Mouse (Mus musculus) ES-E14 (cell line): ENCODE results near the gene Etv6. TPM values are rescaled to one million over a fixed set of nuclear protein-coding genes. Genes with fewer than 3 reads are reported as not detected.
"Not testable (repeated sequence)": the region's sequence is repeated elsewhere in the genome, so short reads cannot be mapped to it uniquely, and the experiment has no call there.

ENCODE experiments used
- DNase-seq: peaks from one replicate; pipeline ENCODE4 v3.0.0-alpha.2; 2013; ENCODE audit warnings: low read depth, low spot score
- H3K27ac ChIP-seq: 2 replicates; pipeline ENCODE4 v1.5.1; 2012; ENCODE audit warnings: low read depth, mild to moderate bottlenecking, low read length, moderate library complexity, mixed read lengths; ENCODE audit not compliant: poor library complexity, insufficient read depth, severe bottlenecking
- H3K36me3 ChIP-seq: 2 replicates; pipeline ENCODE4 v1.6.1; 2012; ENCODE audit warnings: mild to moderate bottlenecking, low read length, moderate library complexity, mixed read lengths; ENCODE audit not compliant: control insufficient read depth, poor library complexity, insufficient read depth, severe bottlenecking
- H3K4me1 ChIP-seq, 2 experiments: fragments of 150-350 bp in 1 of 2; sonication (generic) in 1 of 2; 2 replicates each; pipeline ENCODE4 v1.6.1; 2012; ENCODE audit warnings: low read length in 2 of 2, mild to moderate bottlenecking in 1 of 2, mixed read lengths in 1 of 2; ENCODE audit not compliant: control insufficient read depth in 2 of 2, insufficient read depth in 2 of 2, poor library complexity in 1 of 2
- H3K4me3 ChIP-seq, 2 experiments: fragments of 150-350 bp in 1 of 2; sonication (generic) in 1 of 2; 2 replicates each; pipeline ENCODE4 v1.5.1; 2012; ENCODE audit warnings: low read length in 2 of 2, low read depth in 1 of 2, mild to moderate bottlenecking in 1 of 2, mixed read lengths in 1 of 2; ENCODE audit not compliant: insufficient read depth in 1 of 2, poor library complexity in 1 of 2, severe bottlenecking in 1 of 2
- H3K9ac ChIP-seq: 2 replicates; pipeline ENCODE4 v1.6.1; 2012; ENCODE audit warnings: low read depth, mild to moderate bottlenecking, low read length, mixed read lengths; ENCODE audit not compliant: poor library complexity, insufficient read depth, severe bottlenecking
- H3K9me3 ChIP-seq: fragments of 150-350 bp; sonication (generic); 2 replicates; pipeline ENCODE4 v1.6.1; 2012; ENCODE audit warnings: low read depth, mild to moderate bottlenecking, low read length; ENCODE audit not compliant: control insufficient read depth, insufficient read depth
- CHD2 ChIP-seq: IDR thresholded peaks from 2 replicates; pipeline ENCODE4 v1.6.1; 2014; ENCODE audit warnings: mild to moderate bottlenecking, low read depth, low read length, inconsistent platforms
- HCFC1 ChIP-seq: IDR thresholded peaks from 2 replicates; pipeline ENCODE4 v1.6.1; 2012; ENCODE audit warnings: low read length, inconsistent platforms, borderline replicate concordance; ENCODE audit not compliant: insufficient read depth
- MAFK ChIP-seq: IDR thresholded peaks from 2 replicates; pipeline ENCODE4 v1.6.1; 2014; ENCODE audit warnings: mild to moderate bottlenecking, low read depth, low read length, inconsistent platforms; ENCODE audit not compliant: insufficient read depth
- ZC3H11A ChIP-seq: IDR thresholded peaks from 2 replicates; pipeline ENCODE4 v1.6.1; 2012; ENCODE audit warnings: low read depth, mild to moderate bottlenecking, inconsistent platforms, low read length, borderline replicate concordance
- ZNF384 ChIP-seq: IDR thresholded peaks from 2 replicates; pipeline ENCODE4 v1.6.1; 2012; ENCODE audit warnings: low read depth, low read length, inconsistent platforms
- in situ Hi-C, 2 experiments: fragments of 600-800 bp; cut with MboI; formaldehyde crosslinking; loops; one replicate each; pipeline ENCODE4 v1.15.1; 2025; ENCODE audit warnings: low sequenced_read_pairs in 2 of 2, inconsistent platforms in 1 of 2; ENCODE audit not compliant: unreplicated experiment in 2 of 2
- total RNA-seq: library from RNA; depleted of rRNA; stranded (reverse); fragments of 300-350 nt; gene quantifications from 2 replicates; pipeline ENCODE4 v1.2.3, GENCODE M21; 2012

Etv6 gene
- total RNA-seq, 1 experiment: 11.8 TPM

GRCm38 (mm10) chr6:133997461-133997860, 38.0 kb upstream of the Etv6 start:
- H3K27ac ChIP-seq: no peak overlapping the region
- no peak for DNase-seq
- H3K4me1 ChIP-seq: no peaks in the 10 kb centered on the region
- in situ Hi-C loops: no loop called here
- H3K36me3 ChIP-seq: no peaks in the 10 kb centered on the region
- no peak overlapping the region for H3K9ac ChIP-seq
- H3K4me3 ChIP-seq: no peak overlapping the region
- no peaks in the 10 kb centered on the region for H3K9me3 ChIP-seq
- no peak for TF ChIP-seq ZC3H11A
- no peak for TF ChIP-seq CHD2

GRCm38 (mm10) chr6:133997935-133998334, 37.6 kb upstream of the Etv6 start:
- in situ Hi-C loops: no loop called here

GRCm38 (mm10) chr6:134014488-134015110, 20.9 kb upstream of the Etv6 start:
- H3K9me3 ChIP-seq, DNase-seq, H3K4me1 ChIP-seq, H3K9ac ChIP-seq, H3K36me3 ChIP-seq, H3K27ac ChIP-seq, in situ Hi-C loops, H3K4me3 ChIP-seq: not testable (repeated sequence)

More at GRCm38 (mm10) chr6:133997935-133998334, 37.6 kb upstream of the Etv6 start:
- H3K36me3 ChIP-seq: no peaks in the 10 kb centered on the region
- H3K9me3 ChIP-seq: no peaks in the 10 kb centered on the region
- TF ChIP-seq HCFC1: no peak
- no peak for TF ChIP-seq ZC3H11A
- no peak for TF ChIP-seq MAFK
- no peak for TF ChIP-seq CHD2
- TF ChIP-seq ZNF384: no peak
- H3K27ac ChIP-seq: no peak overlapping the region
- H3K4me3 ChIP-seq: no peak overlapping the region
- H3K4me1 ChIP-seq: no peaks in the 10 kb centered on the region
- H3K9ac ChIP-seq: no peak overlapping the region
- DNase-seq: no peak

- in situ Hi-C loops: no loop called here
- TF ChIP-seq MAFK (no peak), ZC3H11A (no peak)
- no peaks in the 10 kb centered on the region for H3K36me3 ChIP-seq
- H3K9ac ChIP-seq: no peak overlapping the region
- no peak overlapping the region for H3K27ac ChIP-seq
- H3K9me3 ChIP-seq: no peaks in the 10 kb centered on the region
- DNase-seq: no peak
- H3K4me1 ChIP-seq: no peaks in the 10 kb centered on the region
- H3K4me3 ChIP-seq: no peak overlapping the region
Observed at GRCm38 (mm10) chr6:134018807-134019206, 16.7 kb upstream of the Etv6 start.

GRCm38 (mm10) chr6:134020821-134021220, 14.7 kb upstream of the Etv6 start:
- no peak overlapping the region for H3K9ac ChIP-seq
- no peaks in the 10 kb centered on the region for H3K4me1 ChIP-seq
- H3K4me3 ChIP-seq: no peak overlapping the region
- H3K36me3 ChIP-seq: no peaks in the 10 kb centered on the region
- in situ Hi-C loops: no loop called here
- no peak overlapping the region for H3K27ac ChIP-seq
- TF ChIP-seq HCFC1 (no peak), MAFK (no peak), ZC3H11A (no peak), ZNF384 (no peak), CHD2 (no peak)
- DNase-seq: no peak
- H3K9me3 ChIP-seq: no peaks in the 10 kb centered on the region
